In the genomic region with DNA sequence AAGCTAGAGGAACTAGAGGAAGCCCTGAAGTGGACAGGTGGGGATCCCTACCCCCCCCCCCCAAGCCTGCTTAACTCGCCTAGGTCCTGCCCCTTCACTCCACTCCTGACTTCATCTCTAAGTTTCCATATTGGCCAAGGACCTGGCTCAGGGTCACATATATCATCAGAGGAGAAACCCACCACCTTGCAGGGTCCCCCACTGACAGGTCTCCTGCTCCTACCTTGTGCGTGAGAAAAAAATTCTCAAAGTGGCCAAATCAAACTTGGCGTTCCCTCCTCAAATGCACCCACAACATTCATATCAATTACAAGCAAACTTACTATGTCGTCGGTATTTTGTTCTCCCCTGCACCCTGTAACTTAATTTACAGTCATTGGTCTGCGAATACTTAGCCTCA, we compare ENCODE assay signal across 8 mouse cellular contexts. TPM values are rescaled to one million over a fixed set of nuclear protein-coding genes. Genes with fewer than 3 reads are reported as not detected.
A peak's percentile ranks its signal among the peaks of the same experiment; 100 is the strongest.
DNase-seq lines count a peak whose midpoint lies in the region; ATAC-seq and TF ChIP-seq lines count a peak whose summit lies in the region.

No protein-coding gene starts in this region.

- no peak for TF ChIP-seq CTCF in kidney, postnatal 0 days (IDR thresholded peaks at IDR 0.05; ENCODE audit: low read depth)
- TF ChIP-seq CTCF in embryonic fibroblast, embryonic 13.5 days (IDR thresholded peaks at IDR 0.05; ENCODE audit: borderline replicate concordance, insufficient read depth, low read length): no peak
- TF ChIP-seq CTCF in intestine, postnatal 0 days (IDR thresholded peaks at IDR 0.05; ENCODE audit: low read depth): no peak

- no peaks in the 10 kb centered on the region for H3K27me3 ChIP-seq in kidney, postnatal 0 days (ENCODE audit: insufficient read depth, low read length)
- no peaks in the 10 kb centered on the region for H3K27me3 ChIP-seq in intestine, postnatal 0 days (replicated peaks; ENCODE audit: control insufficient read depth, insufficient read depth, low read length)
- peaks cover 10% of the 10 kb centered on the region; the same call in 1 of the 2 replicates for H3K27me3 ChIP-seq in neural tube, embryonic 14.5 days (ENCODE audit: control insufficient read depth, insufficient read depth, low read length)

- 0 out of 2 replicates have a peak overlapping the region, but pooled peaks have one; percentile 90 for H3K27ac ChIP-seq in kidney, postnatal 0 days
- no peak overlapping the region for H3K27ac ChIP-seq in embryonic fibroblast, embryonic 13.5 days (ENCODE audit: insufficient read depth, low read length)
- H3K27ac ChIP-seq in intestine, postnatal 0 days (ENCODE audit: low read depth, low read length): no peak overlapping the region
- H3K27ac ChIP-seq in neural tube, embryonic 14.5 days (ENCODE audit: low read depth, low read length): no peak overlapping the region

- H3K9me3 ChIP-seq in kidney, postnatal 0 days (replicated peaks; ENCODE audit: low read length): no peaks in the 10 kb centered on the region
- no peaks in the 10 kb centered on the region for H3K9me3 ChIP-seq in intestine, postnatal 0 days (ENCODE audit: control insufficient read depth)
- no peaks in the 10 kb centered on the region for H3K9me3 ChIP-seq in neural tube, embryonic 14.5 days (ENCODE audit: control insufficient read depth, low read length)

- H3K4me3 ChIP-seq in kidney, postnatal 0 days (replicated peaks; ENCODE audit: low read depth, low read length): peak overlapping the region; percentile 66
- 0 out of 2 replicates have a peak overlapping the region, but pooled peaks have one; percentile 7 for H3K4me3 ChIP-seq in embryonic fibroblast, embryonic 13.5 days (ENCODE audit: insufficient read depth, low read length)
- peak overlapping the region; percentile 69 for H3K4me3 ChIP-seq in intestine, postnatal 0 days (ENCODE audit: low read depth, low read length)
- no peak overlapping the region for H3K4me3 ChIP-seq in neural tube, embryonic 14.5 days (ENCODE audit: low read depth, low read length)

- no peak for ATAC-seq in kidney, postnatal 0 days (replicated peaks; ENCODE audit: low FRiP score, low read depth)
- ATAC-seq in intestine, postnatal 0 days: no peak
- ATAC-seq in neural tube, embryonic 14.5 days (ENCODE audit: low read depth): no peak
- ATAC-seq in granulocyte monocyte progenitor cell, adult 5-6 weeks (replicated peaks; ENCODE audit: poor library complexity, severe bottlenecking): no peak

- peaks cover 36% of the 10 kb centered on the region for H3K4me1 ChIP-seq in kidney, postnatal 0 days (replicated peaks; ENCODE audit: insufficient read depth, low read length)
- 0 out of 2 replicates have a peak, but pooled peaks cover 1% of the 10 kb centered on the region for H3K4me1 ChIP-seq in embryonic fibroblast, embryonic 13.5 days (ENCODE audit: control insufficient read depth, insufficient read depth, low read length)
- H3K4me1 ChIP-seq in intestine, postnatal 0 days (replicated peaks; ENCODE audit: control insufficient read depth, insufficient read depth, low read length): peaks cover 12% of the 10 kb centered on the region; the same call in 1 of the 2 replicates
- peaks cover 14% of the 10 kb centered on the region for H3K4me1 ChIP-seq in neural tube, embryonic 14.5 days (ENCODE audit: control insufficient read depth, insufficient read depth, low read length)

- H3K9ac ChIP-seq in kidney, postnatal 0 days (ENCODE audit: low read depth, low read length): peak overlapping the region; percentile 66; the same call in 1 of the 2 replicates
- peak overlapping the region; percentile 65 for H3K9ac ChIP-seq in intestine, postnatal 0 days (ENCODE audit: low read depth, low read length)
- H3K9ac ChIP-seq in neural tube, embryonic 14.5 days (replicated peaks; ENCODE audit: low read depth, low read length): no peak overlapping the region

- WGBS in kidney, postnatal 0 days: 40% methylated on average over 6 of the region's 6 CpGs
- WGBS in intestine, postnatal 0 days: 36% methylated on average over 6 of the region's 6 CpGs
- 52% methylated on average over 6 of the region's 6 CpGs for WGBS in neural tube, embryonic 14.5 days

- no peak for DNase-seq in kidney, postnatal 0 days (ENCODE audit: low spot score)
- no peak for DNase-seq in kidney, postnatal 25 days
- DNase-seq in layer of hippocampus, adult 9-10 months (ENCODE audit: low spot score): no peak
- DNase-seq in gastrocnemius, postnatal 4 days (ENCODE audit: low spot score in 2 of 2): no peak

- no peak for TF ChIP-seq POLR2A in embryonic fibroblast, embryonic 13.5 days (IDR thresholded peaks at IDR 0.05; ENCODE audit: low read depth, low read length)

- H3K36me3 ChIP-seq in kidney, postnatal 0 days (ENCODE audit: insufficient read depth, low read length): no peaks in the 10 kb centered on the region
- H3K36me3 ChIP-seq in intestine, postnatal 0 days (ENCODE audit: control insufficient read depth, insufficient read depth): no peaks in the 10 kb centered on the region; the same call in 1 of the 2 replicates
- no peaks in the 10 kb centered on the region for H3K36me3 ChIP-seq in neural tube, embryonic 14.5 days (ENCODE audit: control insufficient read depth, insufficient read depth, low read length)

- peak overlapping the region; percentile 90 for H3K4me2 ChIP-seq in kidney, postnatal 0 days (ENCODE audit: low read length)
- H3K4me2 ChIP-seq in intestine, postnatal 0 days (replicated peaks; ENCODE audit: low read depth): peak overlapping the region; percentile 85
- H3K4me2 ChIP-seq in neural tube, embryonic 14.5 days (ENCODE audit: low read depth, low read length): peak overlapping the region; percentile 63

RNA-seq across cellular contexts. Expression of a gene that starts 0.9 kb away (rescaled TPM):
- polyA plus RNA-seq in kidney, postnatal 0 days (2015; fragmentation: Nextera tagmentation; extraction: Ambion mirVana): 53.8 and 56.8 TPM in 2 replicates
- polyA plus RNA-seq in embryonic fibroblast, embryonic 13.5 days (2011; ENCODE audit: insufficient read length, low read depth, missing spikeins): 2.1 and 3.5 TPM in 2 replicates
- 212 and 256 TPM in 2 replicates for polyA plus RNA-seq in intestine, postnatal 0 days (2015; fragmentation: Nextera tagmentation; extraction: Ambion mirVana)
- 4.0 and 4.9 TPM in 2 replicates for polyA plus RNA-seq in neural tube, embryonic 14.5 days (2014; fragmentation: Nextera tagmentation; extraction: Ambion mirVana)
- 0.41 TPM in 1 of 2 replicates, not detected in the other for total RNA-seq in granulocyte monocyte progenitor cell, adult 5-6 weeks (2014; fragmentation: Nextera tagmentation)
- 1.1 TPM in 1 of 2 replicates, not detected in the other for total RNA-seq in granulocyte monocyte progenitor cell, adult 5-6 weeks (2017)
- 1 to 10 TPM; 6.1 to 7.6 TPM for total RNA-seq in gastrocnemius, postnatal 4 days (2021)
